Mouse (Mus musculus) ES-Bruce4 (cell line): Measurements from ENCODE around the gene Qprt. TPM values are rescaled to one million over a fixed set of nuclear protein-coding genes. Genes with fewer than 3 reads are reported as not detected.

Experiments used
- H3K27ac ChIP-seq: 2 replicates; pipeline ENCODE4 v1.5.1; 2012; ENCODE audit warnings: low read length, inconsistent platforms; ENCODE audit not compliant: insufficient read depth
- H3K27me3 ChIP-seq: 2 replicates; pipeline ENCODE4 v1.6.1; 2012; ENCODE audit warnings: mild to moderate bottlenecking, low read length, inconsistent platforms; ENCODE audit not compliant: control insufficient read depth, poor library complexity, insufficient read depth, severe bottlenecking
- H3K36me3 ChIP-seq: 2 replicates; pipeline ENCODE4 v1.6.1; 2012; ENCODE audit warnings: inconsistent platforms, mild to moderate bottlenecking, low read length, moderate library complexity; ENCODE audit not compliant: control insufficient read depth, poor library complexity, insufficient read depth, severe bottlenecking
- H3K4me1 ChIP-seq: one replicate; pipeline ENCODE4 v1.8.1; 2011; ENCODE audit warnings: low read length; ENCODE audit not compliant: control insufficient read depth, insufficient read depth
- H3K4me3 ChIP-seq: 2 replicates; pipeline ENCODE4 v1.5.1; 2011; ENCODE audit warnings: low read depth, mild to moderate bottlenecking, low read length
- H3K9ac ChIP-seq: 2 replicates; pipeline ENCODE4 v1.6.1; 2012; ENCODE audit warnings: low read depth, mild to moderate bottlenecking, inconsistent platforms; ENCODE audit not compliant: poor library complexity, severe bottlenecking
- H3K9me3 ChIP-seq: replicated peaks from 2 replicates; pipeline ENCODE4 v1.6.1; 2012; ENCODE audit warnings: mild to moderate bottlenecking, low read length, inconsistent platforms; ENCODE audit not compliant: control insufficient read depth, poor library complexity, insufficient read depth, severe bottlenecking
- CTCF ChIP-seq: IDR thresholded peaks from one replicate; pipeline ENCODE4 v1.8.1; 2011; ENCODE audit warnings: low read depth, low read length
- EP300 ChIP-seq: IDR thresholded peaks from 2 replicates; pipeline ENCODE4 v1.6.1; 2011; ENCODE audit warnings: low read depth, low read length; ENCODE audit not compliant: insufficient read depth
- POLR2A ChIP-seq: IDR thresholded peaks from one replicate; pipeline ENCODE4 v1.8.1; 2011; ENCODE audit warnings: low read length; ENCODE audit not compliant: insufficient read depth
- polyA plus RNA-seq: library from polyadenylated mRNA; stranded (reverse); fragments of >200 nt; gene quantifications from 2 replicates; pipeline ENCODE4 v1.2.4, GENCODE M21; 2011; ENCODE audit warnings: low read depth; ENCODE audit not compliant: missing spikeins, insufficient read depth, insufficient read length

Gene Qprt
- polyA plus RNA-seq, 1 experiment = 8.6 TPM

DNA sequence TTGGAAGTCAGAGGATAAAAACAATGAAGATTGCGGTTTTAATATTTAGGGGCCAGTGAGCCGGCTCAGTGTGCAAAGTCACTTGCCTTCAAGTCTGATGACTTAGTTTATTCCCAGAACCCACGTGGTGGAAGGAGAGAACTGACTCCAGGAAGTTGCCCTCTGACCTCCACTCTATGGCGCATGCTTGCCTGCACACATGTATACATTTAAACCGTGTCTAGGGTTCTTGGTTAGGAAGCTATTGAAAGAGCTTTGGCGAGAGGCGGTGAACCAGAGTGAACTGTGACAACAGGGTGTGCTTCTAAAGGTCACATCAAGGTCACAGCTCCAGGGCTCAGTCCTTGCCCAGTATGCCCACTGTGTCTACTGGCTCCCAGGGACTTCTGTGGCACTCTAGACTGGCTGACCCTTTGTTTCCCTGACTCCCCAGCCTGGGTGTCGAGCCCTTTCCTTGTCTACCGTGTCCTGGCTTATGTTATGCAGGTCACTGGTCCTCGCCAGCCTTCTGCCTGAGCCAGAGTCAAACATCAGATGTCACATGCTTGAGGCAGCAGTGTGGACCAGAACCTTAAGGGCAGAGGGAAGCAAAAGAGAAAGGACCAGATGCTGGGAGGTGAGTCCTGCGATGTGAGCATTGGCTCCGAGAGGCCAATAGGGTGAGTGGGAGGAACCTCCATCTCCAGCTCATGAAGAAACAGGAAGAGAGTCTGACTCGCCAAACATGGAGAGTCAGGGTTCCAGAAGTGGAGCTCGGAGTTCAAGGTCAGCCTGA lies 3.2 kb downstream of the Qprt start:
- no peaks in the 10 kb centered on the region for H3K27me3 ChIP-seq
- H3K4me3 ChIP-seq = no peak overlapping the region
- no peak for TF ChIP-seq CTCF
- no peak for TF ChIP-seq EP300
- TF ChIP-seq POLR2A = no peak
- H3K9me3 ChIP-seq = no peaks in the 10 kb centered on the region
- no peak overlapping the region for H3K27ac ChIP-seq
- no peak overlapping the region for H3K9ac ChIP-seq
- H3K36me3 ChIP-seq = no peaks in the 10 kb centered on the region
- H3K4me1 ChIP-seq = peaks cover 12% of the 10 kb centered on the region

DNA sequence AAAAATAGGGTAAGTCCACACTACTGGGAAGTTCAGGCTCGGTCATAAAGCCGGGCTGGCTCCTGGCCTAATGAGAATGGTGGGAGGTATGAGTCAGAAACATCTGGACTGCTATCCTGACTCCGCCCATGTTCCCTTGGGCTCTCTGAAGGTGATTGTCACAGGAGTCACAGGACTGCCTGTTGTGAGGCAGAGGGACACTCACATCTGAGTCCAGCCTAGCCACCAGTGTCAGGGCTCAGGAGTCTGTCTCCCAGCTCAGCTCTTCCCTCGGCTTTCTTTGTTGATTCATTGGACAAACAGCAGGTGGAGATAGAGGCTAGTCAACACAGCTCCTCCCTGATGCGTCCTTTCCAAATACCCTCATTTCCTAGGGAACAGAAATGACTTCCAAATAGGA lies 4.1 kb downstream of the Qprt start:
- Histone ChIP-seq H3K4me1 (peaks cover 15% of the 10 kb centered on the region), H3K9ac (no peak overlapping the region), H3K27me3 (no peaks in the 10 kb centered on the region), H3K4me3 (no peak overlapping the region), H3K27ac (no peak overlapping the region), H3K36me3 (no peaks in the 10 kb centered on the region), H3K9me3 (no peaks in the 10 kb centered on the region)
- no peak for TF ChIP-seq EP300
- TF ChIP-seq CTCF = peak; percentile 24

DNA sequence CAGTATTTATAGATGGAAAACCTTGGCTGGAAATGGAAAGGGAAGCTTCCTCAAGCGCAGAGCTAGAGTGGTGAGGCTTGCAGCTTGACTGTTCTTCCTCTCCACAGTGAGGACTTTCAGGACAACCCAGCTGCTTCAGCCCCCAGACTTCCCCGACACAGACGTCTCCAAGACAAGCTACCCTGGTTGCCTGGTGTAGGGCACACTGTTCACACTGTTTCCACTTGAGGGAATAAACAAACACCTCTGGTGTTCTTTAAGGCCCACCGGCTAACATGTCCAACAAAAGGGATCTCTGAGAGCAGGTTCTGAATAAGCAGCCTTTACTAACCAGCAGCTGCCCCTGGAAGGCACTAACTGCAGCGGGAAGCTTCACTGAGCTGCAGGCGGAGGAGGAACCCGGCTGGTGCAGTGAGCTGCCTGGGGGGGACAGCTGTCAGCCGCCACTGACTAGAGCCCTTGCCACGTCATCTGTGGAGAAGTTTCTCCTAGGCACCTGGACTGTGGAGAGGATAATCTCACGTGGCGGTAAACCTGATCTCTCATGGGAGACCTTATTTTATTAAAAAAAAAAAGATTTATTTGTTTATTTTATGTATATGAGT lies 5.6 kb downstream of the Qprt start:
- Histone ChIP-seq H3K27ac (no peak overlapping the region), H3K9me3 (no peaks in the 10 kb centered on the region), H3K36me3 (no peaks in the 10 kb centered on the region), H3K27me3 (no peaks in the 10 kb centered on the region), H3K4me1 (peaks cover 19% of the 10 kb centered on the region), H3K4me3 (no peak overlapping the region), H3K9ac (no peak overlapping the region)
- TF ChIP-seq EP300 (no peak), CTCF (no peak), POLR2A (no peak)

DNA sequence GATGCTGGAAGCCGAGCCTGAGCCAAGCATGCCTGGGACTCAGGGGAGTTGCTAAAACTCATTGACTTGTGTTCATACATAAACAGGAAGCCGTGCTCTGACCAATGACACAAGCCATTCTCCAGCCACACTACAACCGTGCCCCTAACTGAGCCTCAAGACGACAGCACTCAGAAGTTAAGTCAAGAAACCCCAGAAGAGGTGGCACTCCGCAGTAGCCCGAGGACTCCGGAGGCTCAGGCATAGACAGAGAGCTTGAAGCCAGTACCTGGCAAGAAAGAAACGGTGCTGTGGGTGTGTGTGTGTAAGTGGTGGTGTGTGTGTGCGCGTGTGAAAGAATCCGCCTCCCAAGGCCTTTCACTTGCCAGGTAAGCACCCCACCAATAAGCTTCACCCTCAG lies 7.1 kb downstream of the Qprt start:
- Histone ChIP-seq H3K9ac (no peak overlapping the region), H3K27ac (no peak overlapping the region), H3K9me3 (no peaks in the 10 kb centered on the region), H3K27me3 (no peaks in the 10 kb centered on the region), H3K4me3 (no peak overlapping the region), H3K36me3 (no peaks in the 10 kb centered on the region), H3K4me1 (peaks cover 17% of the 10 kb centered on the region)
- TF ChIP-seq POLR2A = no peak
- TF ChIP-seq CTCF = no peak
- no peak for TF ChIP-seq EP300

GRCm38 (mm10) chr7:127113614-127114259 lies 8.3 kb downstream of the Qprt start:
- no peak overlapping the region for H3K4me3 ChIP-seq
- no peaks in the 10 kb centered on the region for H3K36me3 ChIP-seq
- H3K9ac ChIP-seq = no peak overlapping the region
- no peak for TF ChIP-seq CTCF
- no peak for TF ChIP-seq POLR2A
- no peak for TF ChIP-seq EP300
- H3K9me3 ChIP-seq = no peaks in the 10 kb centered on the region
- peaks cover 12% of the 10 kb centered on the region for H3K4me1 ChIP-seq
- H3K27me3 ChIP-seq = no peaks in the 10 kb centered on the region
- no peak overlapping the region for H3K27ac ChIP-seq
